Mouse (Mus musculus) cortical plate, adult 2 months (tissue): ENCODE results near the gene Baiap2. TPM values are rescaled to one million over a fixed set of nuclear protein-coding genes. Genes with fewer than 3 reads are reported as not detected.

ENCODE experiments used
- H3K27ac ChIP-seq: fragments of 200-500 bp; 2 replicates; pipeline ENCODE4 v1.5.1; 2012; ENCODE audit warnings: low read length, control low read depth, inconsistent platforms; ENCODE audit not compliant: insufficient read depth
- H3K4me1 ChIP-seq: fragments of 200-500 bp; 2 replicates; pipeline ENCODE4 v1.6.1; 2011; ENCODE audit warnings: low read length; ENCODE audit not compliant: control insufficient read depth, insufficient read depth
- H3K4me3 ChIP-seq: fragments of 200-500 bp; 2 replicates; pipeline ENCODE4 v1.5.1; 2011; ENCODE audit warnings: mild to moderate bottlenecking, low read length, control low read depth; ENCODE audit not compliant: insufficient read depth
- CTCF ChIP-seq: fragments of 200-500 bp; IDR thresholded peaks from 2 replicates; pipeline ENCODE4 v1.5.1; 2011; ENCODE audit warnings: mild to moderate bottlenecking, control low read depth, low read length; ENCODE audit not compliant: insufficient read depth; ENCODE audit errors: extremely low read depth
- POLR2A ChIP-seq: fragments of 200-500 bp; IDR thresholded peaks from 2 replicates; pipeline ENCODE4 v1.6.1; 2011; ENCODE audit warnings: mild to moderate bottlenecking, low read length, control low read depth; ENCODE audit not compliant: insufficient read depth; ENCODE audit errors: extremely low read depth
- polyA plus RNA-seq: library from polyadenylated mRNA; depleted of rRNA; stranded (reverse); fragments of >200 nt; gene quantifications from 2 replicates; pipeline ENCODE4 v1.2.3, GENCODE M21; 2012

The Baiap2 gene
- polyA plus RNA-seq, 1 experiment = 253 TPM

- TF ChIP-seq CTCF (no peak), POLR2A (no peak)
- Histone ChIP-seq H3K4me3 (no peak overlapping the region; the same call in 1 of the 2 replicates), H3K27ac (no peak overlapping the region), H3K4me1 (no peaks in the 10 kb centered on the region)
Measured at GRCm38 (mm10) chr11:120012702-120013101, 70.1 kb downstream of the Baiap2 start.

- H3K27ac ChIP-seq = 0 out of 2 replicates have a peak overlapping the region, but pooled peaks have one; percentile 22
- H3K4me3 ChIP-seq = peak overlapping the region; percentile 6; the same call in 1 of the 2 replicates
- TF ChIP-seq POLR2A = no peak
- TF ChIP-seq CTCF = peak; percentile 94
Measured at GRCm38 (mm10) chr11:120013174-120013711, 70.7 kb downstream of the Baiap2 start.

GRCm38 (mm10) chr11:120014758-120015157 lies 72.2 kb downstream of the Baiap2 start:
- Histone ChIP-seq H3K4me1 (no peaks in the 10 kb centered on the region), H3K27ac (no peak overlapping the region), H3K4me3 (peak overlapping the region; percentile 23; the same call in 1 of the 2 replicates)
- TF ChIP-seq CTCF (no peak), POLR2A (no peak)

More at GRCm38 (mm10) chr11:120013174-120013711, 70.7 kb downstream of the Baiap2 start:
- H3K4me1 ChIP-seq = no peaks in the 10 kb centered on the region

- Histone ChIP-seq H3K27ac (peak overlapping the region; percentile 77), H3K4me3 (0 out of 2 replicates have a peak overlapping the region, but pooled peaks have one; percentile 23), H3K4me1 (peaks cover under 1% of the 10 kb centered on the region)
- TF ChIP-seq CTCF = no peak
- peak; percentile 65 for TF ChIP-seq POLR2A
Measured at GRCm38 (mm10) chr11:120017011-120017410, 74.4 kb downstream of the Baiap2 start.

- Histone ChIP-seq H3K4me3 (no peak overlapping the region), H3K4me1 (peaks cover 14% of the 10 kb centered on the region), H3K27ac (peak overlapping the region; percentile 78; the same call in 1 of the 2 replicates)
- TF ChIP-seq POLR2A = no peak
- no peak for TF ChIP-seq CTCF
Measured at GRCm38 (mm10) chr11:120019542-120020440, 77.2 kb downstream of the Baiap2 start.

GRCm38 (mm10) chr11:120021367-120021766 lies 78.8 kb downstream of the Baiap2 start:
- Histone ChIP-seq H3K27ac (no peak overlapping the region), H3K4me3 (no peak overlapping the region), H3K4me1 (peaks cover 22% of the 10 kb centered on the region)
- TF ChIP-seq CTCF (no peak), POLR2A (no peak)

- TF ChIP-seq POLR2A (no peak), CTCF (no peak)
- no peak overlapping the region for H3K4me3 ChIP-seq
- H3K4me1 ChIP-seq = peaks cover 25% of the 10 kb centered on the region
- H3K27ac ChIP-seq = peak overlapping the region; percentile 21; the same call in 1 of the 2 replicates
Measured at GRCm38 (mm10) chr11:120022216-120022615, 79.7 kb downstream of the Baiap2 start.

- no peak for TF ChIP-seq POLR2A
- Histone ChIP-seq H3K4me3 (no peak overlapping the region), H3K27ac (peak overlapping the region; percentile 23; the same call in 1 of the 2 replicates), H3K4me1 (peaks cover 25% of the 10 kb centered on the region)
Measured at GRCm38 (mm10) chr11:120022841-120023240, 80.3 kb downstream of the Baiap2 start.

GRCm38 (mm10) chr11:120026941-120027340 lies 84.4 kb downstream of the Baiap2 start:
- no peak overlapping the region for H3K27ac ChIP-seq
- H3K4me1 ChIP-seq = peaks cover 27% of the 10 kb centered on the region
- TF ChIP-seq CTCF (no peak), POLR2A (no peak)
- no peak overlapping the region for H3K4me3 ChIP-seq
